Mouse (Mus musculus) erythroblast, adult 5-6 weeks (primary cell): ENCODE results near the gene Zranb3. TPM values are rescaled to one million over a fixed set of nuclear protein-coding genes. Genes with fewer than 3 reads are reported as not detected.

Experiments used
- ATAC-seq: replicated peaks from 2 replicates; pipeline ENCODE4 v1.8.0; 2016; ENCODE audit warnings: moderate number of reproducible peaks, mild to moderate bottlenecking, moderate TSS enrichment, inconsistent platforms; ENCODE audit not compliant: poor library complexity, low FRiP score, severe bottlenecking
- total RNA-seq, 2 experiments: library from RNA; stranded (forward) in 1 of 2; stranded (reverse) in 1 of 2; fragments of 150-400 nt in 1 of 2; fragments of 200-764, 138-1000 nt in 1 of 2; gene quantifications; 2 replicates each; pipeline versions ENCODE4 v1.2.3 to v1.2.4; 2015 to 2017; ENCODE audit warnings: low replicate concordance in 2 of 2

Zranb3 gene
- total RNA-seq, 2 experiments from 2014 or later = 1.5 to 4.5 TPM

- ATAC-seq = no peak
These were observed 40.7 kb downstream of the Zranb3 start for GRCm38 (mm10) chr1:128062167-128062566.

GRCm38 (mm10) chr1:128061401-128061800, 41.4 kb downstream of the Zranb3 start:
- ATAC-seq = no peak

DNA sequence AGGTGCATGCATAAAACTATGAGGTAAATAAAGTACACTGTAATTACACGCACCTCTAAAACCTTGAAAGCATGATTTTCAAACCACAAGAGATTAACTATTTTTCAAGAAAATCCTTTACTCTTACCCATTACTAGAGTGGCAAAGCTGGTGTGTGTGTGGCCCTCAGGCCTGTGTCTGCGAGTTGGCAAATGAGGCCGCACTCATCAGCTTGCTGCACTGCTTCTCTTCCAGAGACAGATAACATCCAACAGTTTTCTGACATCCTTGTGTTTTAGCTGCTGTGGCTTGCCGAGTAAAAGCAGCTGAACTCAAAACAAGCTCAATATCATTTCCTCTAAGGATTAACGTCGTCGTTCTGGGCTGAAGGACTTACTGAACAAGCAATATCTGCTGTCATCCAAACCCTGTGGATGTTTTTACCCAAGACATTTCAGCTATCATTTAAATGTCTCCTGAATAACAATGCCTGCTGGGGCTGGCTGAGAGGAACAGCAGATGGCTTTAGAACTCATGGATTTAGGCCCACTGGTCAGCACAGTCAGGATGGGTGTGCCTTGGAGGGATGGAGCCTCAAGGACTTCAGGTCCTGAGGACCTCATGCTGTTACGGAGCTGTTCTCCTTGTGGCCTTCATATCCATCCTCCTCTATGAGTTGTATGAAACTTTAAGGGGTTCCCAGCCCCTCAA, 42.0 kb downstream of the Zranb3 start:
- no peak for ATAC-seq

DNA sequence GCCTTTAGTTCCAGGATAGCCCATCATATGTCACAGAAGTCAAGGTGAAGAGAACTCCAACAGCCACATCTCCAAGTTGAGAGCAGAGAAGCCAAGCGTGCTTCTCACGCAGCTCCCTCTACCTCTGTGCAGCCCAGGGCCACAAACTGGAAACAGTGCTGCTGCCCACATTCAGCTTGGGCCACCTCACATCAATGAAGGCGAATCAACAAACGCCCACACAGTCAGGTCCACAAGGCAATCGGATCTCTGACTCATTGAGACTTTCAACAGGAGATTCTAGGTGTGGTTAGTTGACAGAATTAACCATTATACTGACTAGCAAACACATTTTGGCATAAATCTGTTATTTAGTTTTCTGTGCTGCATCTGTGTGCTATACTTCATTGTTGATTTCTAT, 44.2 kb downstream of the Zranb3 start:
- no peak for ATAC-seq

DNA sequence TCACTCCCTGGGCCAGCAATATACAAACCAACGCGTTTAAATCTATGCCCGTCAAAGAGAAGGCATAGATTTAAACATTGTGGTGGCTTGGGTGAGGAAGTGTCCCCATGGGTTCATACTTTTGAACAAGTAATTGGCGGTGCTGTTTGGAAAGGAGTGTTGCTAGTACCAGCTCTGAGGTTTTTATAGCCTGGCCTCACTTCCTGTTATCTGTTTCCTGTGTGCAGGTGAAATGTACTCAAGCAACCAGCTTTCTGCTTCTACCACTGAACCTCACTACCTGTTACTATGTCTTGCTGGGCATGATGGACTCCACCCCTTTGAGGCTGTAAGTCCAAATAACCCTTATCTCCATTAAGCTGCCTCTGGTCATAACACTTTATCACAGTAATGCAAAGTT, 45.6 kb downstream of the Zranb3 start:
- no peak for ATAC-seq

- no peak for ATAC-seq
These were observed 55.9 kb downstream of the Zranb3 start for GRCm38 (mm10) chr1:128046920-128047319.

DNA sequence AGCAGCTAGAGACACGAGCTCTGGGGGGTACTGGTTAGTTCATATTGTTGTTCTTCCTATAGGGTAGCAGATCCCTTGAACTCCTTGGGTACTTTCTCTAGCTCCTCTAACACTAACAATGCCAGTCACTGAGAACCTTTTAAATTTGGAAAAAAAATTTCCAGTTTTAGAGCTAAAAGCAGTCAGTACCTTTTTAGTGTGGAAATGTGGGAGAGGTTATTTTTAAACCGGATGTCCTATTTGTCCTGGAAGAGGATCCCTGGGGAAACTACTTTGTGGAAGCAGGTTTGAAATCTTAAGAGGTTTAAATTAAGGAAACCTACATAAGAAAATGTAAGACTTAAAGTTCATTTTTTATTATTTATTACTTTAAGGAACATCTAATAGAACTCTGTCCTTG, 56.4 kb downstream of the Zranb3 start:
- ATAC-seq = no peak

DNA sequence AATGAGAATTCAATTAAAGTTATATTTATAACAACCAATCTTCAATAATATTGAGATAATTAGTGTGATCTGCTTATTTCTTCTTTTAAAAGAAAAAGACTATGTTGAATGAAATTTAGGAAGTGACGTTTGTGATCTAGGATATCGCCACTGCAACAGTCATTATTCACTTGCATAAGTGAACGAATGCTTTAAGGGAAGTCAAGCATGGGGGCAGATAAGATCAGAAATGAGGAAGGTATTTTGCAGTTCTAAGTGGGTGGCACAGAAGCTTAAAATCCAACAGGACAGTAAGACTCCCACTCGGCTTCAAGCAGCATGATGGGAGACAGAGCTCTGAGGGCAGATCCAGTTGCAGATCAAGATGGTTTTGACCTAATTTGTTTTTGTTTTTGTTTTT, 58.7 kb downstream of the Zranb3 start:
- no peak for ATAC-seq

DNA sequence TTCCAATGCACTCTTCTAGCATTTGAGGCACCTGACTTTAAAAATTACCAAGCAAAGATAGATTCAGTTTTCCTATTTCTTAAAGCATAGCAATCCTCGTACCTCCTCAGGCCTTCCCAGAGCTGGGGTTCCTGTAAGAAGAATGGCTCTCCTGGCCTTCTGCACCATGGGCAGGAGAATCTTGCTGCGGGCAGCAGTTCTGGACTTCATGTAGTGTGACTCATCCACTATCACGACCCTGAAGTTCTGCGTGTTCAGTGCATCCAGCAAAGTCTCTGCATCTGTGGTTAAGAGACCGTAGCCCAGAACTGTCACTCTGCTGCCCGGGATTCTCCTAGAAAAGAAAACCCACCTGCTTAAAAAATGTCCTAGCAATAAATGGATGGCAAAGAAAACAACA, 66.6 kb downstream of the Zranb3 start:
- no peak for ATAC-seq

DNA sequence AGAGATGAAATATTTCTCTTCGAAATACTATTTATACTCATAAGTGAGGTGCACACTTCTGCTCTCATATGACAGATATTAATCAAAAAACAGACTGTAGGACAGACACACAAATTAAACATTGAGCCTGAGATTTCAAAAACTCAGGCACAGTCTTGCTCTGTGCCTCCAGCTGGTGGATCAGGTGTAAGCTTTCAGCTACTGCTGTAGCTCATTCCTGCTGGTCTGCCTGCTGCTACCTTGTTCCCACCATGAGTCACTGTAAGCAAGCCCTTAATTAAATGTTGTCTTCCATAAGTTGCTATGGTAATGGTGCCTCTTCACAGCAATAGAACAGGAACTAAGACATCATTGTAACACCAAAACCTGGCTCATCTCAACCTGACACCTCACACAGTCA, 70.7 kb downstream of the Zranb3 start:
- ATAC-seq = no peak

DNA sequence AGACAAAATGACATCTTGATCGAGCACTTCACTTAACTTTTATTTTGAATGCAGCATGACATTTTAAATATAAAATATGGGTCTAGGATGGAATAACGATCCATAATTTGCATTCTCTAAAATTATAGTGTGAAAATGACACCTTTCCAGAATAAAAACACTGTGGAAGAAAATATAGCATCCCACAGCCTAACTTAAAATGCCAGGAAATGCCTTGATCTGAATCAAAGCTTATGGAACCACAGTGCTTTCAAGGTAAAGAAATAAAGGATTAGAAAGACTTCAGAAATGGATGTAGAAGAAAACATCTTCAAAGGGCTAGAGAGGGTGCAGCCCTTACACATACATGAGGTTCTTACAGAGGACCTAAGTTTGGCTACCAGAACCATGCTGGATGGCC, 71.3 kb downstream of the Zranb3 start:
- no peak for ATAC-seq

DNA sequence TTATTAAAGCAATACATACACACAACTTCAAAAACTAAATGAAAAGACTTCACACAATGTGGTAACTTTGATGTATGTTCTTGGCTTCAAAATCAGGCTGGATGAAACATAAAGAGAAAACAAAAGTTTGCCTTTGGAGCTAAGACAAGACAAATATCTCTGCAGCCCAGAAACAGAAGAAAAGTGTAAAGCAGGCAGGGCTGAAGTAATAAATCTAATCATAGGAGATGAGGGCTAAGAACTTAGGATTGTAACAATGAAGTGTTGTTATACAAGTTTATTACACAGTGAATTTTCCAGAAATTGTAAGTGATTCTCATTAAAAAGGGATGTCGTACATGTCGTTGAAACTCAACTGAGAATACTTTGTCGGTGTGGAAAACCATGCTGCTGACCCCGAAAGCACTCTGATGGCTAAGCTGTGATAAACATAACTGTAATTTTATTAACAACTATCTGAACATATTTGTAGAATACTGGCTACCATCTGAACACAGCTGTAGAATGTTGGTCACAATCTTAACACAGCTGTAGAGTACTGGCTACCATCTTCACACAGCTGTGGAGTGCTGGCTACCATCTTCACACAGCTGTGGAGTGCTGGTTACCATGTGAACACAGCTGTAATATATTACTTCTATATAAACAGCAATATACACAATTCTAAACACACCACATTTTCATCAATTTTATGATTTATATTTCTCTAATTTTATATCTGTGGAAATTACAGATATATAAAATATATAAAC, 78.3 kb downstream of the Zranb3 start:
- no peak for ATAC-seq

GRCm38 (mm10) chr1:128020001-128020770, 82.7 kb downstream of the Zranb3 start:
- no peak for ATAC-seq

DNA sequence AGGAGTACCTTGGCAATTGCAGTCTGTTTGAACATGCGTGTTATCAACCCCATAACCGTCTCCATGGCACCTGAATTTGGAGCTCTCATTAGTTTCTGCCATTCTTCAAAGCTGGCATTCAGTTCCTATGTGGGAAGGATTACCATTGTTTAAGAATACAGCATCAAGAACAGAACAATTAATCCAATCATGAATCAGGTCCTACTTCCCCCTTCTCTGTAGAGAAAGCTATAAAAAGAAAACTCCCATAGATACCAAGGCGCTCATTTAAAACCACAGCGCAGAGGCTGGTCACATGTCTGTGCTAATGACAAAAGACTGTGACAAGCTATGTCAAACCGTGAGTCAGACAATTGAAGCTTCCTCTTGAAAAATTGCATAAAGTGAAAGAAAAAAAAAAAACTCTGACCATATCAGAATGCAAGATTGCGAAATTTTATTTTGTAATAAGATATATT, 86.8 kb downstream of the Zranb3 start:
- ATAC-seq = no peak

DNA sequence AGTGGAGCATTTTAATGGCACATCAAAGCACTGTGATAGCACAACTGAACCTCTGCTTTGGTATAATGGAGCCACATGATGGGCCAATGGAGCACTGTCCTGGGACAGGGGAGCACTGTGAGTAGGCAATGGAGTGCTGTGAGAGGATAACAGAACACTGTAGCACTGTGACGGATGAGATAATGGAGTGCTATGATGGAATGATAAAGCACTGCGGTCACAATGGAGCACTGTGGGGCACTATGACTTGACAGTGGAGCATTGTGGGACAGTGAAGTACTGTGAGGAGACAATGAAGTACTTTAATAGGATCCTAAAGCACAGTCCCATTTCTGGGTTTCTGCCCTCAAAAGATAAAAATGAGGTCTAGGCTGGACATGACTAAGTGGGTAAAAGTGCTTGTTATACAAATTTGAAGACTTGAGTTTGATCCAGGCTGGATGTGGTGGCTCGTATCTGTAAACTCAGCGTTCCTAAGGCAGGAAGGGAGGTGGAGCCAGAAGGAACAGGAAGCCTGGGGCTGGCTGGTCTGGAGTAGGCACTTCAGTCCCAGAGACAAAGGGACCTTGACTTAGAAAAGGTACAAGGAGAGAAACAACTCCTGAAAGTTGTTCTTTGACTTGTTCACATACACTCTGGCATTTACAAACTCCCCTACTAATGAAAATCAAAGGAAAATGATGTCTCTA, 89.0 kb downstream of the Zranb3 start:
- ATAC-seq = 0 out of 2 replicates have a peak, but pooled peaks have one; percentile 30

- ATAC-seq = no peak
These were observed 93.1 kb downstream of the Zranb3 start for GRCm38 (mm10) chr1:128009751-128010150.

DNA sequence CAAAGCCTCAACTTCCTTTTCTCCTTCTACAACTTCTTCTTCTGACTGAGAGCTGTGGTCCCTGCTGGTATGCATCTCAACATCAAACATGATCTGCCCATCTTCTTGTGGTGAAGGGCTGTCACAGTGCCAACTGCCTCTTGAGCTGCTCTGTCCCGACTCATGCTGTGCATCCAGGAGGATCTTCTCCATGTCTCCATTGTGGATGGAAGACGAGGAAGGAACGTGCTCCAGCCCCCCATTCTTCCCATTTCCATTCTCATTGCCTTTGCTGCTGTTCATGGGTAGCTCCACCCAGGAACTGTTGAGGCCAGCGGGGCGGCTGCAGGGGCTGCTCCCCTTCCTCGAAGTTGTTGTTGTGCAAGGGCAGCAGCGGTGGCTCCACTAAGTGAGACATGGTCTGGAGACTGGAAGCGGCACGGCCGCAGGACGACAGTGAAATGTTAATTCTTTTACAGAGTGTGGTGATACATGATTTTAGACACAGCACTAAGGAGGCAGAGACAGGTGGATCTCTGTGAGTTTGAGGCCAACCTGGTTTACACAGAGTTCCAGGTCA, 96.7 kb downstream of the Zranb3 start:
- ATAC-seq = peak; percentile 84

- ATAC-seq = no peak
These were observed 98.5 kb downstream of the Zranb3 start for GRCm38 (mm10) chr1:128004371-128004720.

GRCm38 (mm10) chr1:128003712-128004370, 99.0 kb downstream of the Zranb3 start:
- ATAC-seq = no peak
